Mouse (Mus musculus) ovary, postnatal 14 days (tissue): ENCODE results near the gene Krt13.

Experiments
- DNase-seq: peaks from one replicate; pipeline ENCODE4 v3.0.0; 2022; ENCODE audit warnings: low spot score

Krt13 gene

DNA sequence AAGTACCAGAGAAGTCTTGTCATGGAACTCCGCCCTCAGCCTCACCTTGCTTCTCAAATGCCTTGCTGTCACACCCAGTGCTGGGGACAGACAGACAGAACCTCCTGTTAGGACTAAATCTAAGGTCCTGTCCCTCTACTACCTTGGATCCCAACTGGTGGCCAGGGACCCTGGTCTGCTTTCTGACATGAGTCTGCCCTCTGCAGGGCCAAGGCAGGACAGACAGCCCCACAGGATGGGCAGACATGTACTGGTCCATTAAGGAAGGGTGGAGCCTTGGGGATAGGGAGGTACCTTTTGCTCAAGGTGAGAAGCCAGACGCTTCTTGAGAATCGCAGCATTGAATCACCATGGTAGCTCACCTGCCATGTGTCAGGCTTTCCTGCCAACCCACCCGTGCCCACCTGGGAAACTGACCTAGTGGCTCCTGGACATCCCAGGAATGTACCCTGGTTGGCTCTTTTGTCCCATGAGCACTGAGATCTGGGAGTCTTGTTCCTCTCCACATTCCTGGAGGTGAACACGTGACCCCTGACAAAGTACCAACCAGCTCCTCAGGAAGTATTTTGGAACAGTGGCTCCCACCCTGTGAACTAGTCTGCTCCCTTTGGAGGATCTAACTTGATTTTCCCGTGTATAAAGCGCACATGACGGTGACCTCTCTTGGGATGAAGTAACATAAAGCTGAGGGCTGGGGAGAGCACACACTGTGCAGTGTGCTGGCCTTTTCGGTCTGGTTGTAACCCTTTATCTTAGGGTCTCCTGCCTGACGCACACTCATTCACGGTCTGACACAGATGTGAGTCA, 8.2 kb downstream of the Krt13 start:
- no peak for DNase-seq

DNA sequence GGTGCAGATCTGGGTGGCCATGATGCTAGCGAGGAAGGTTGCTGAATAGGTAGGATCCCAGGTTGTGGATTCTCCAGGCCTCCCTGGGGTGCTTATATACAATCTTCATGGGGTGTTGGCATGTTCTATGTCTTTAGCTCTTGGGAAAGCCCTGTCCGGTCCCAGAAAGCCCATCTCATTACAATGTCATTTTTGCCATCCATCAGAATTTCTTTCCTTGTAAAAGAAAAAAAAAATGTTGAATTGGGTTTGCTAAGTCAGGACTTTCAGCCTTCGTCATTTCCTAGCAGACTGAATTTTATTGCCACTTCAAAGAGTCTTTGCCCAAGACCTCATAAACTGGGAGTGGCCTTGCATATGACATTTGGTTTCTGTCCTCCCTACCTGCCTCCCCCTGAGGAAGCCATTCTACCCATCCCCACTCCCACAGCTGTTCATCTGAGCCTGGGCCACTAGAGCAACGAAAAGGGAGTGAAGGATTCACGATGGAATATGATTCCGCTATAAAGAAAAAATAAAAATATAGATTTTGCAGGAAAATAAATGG, 15.7 kb downstream of the Krt13 start, which contains the start of gene Krt36:
TSS of gene Krt36 (minus strand) at position 51 of the 547 bp plus-strand sequence.
- DNase-seq = no peak

DNA sequence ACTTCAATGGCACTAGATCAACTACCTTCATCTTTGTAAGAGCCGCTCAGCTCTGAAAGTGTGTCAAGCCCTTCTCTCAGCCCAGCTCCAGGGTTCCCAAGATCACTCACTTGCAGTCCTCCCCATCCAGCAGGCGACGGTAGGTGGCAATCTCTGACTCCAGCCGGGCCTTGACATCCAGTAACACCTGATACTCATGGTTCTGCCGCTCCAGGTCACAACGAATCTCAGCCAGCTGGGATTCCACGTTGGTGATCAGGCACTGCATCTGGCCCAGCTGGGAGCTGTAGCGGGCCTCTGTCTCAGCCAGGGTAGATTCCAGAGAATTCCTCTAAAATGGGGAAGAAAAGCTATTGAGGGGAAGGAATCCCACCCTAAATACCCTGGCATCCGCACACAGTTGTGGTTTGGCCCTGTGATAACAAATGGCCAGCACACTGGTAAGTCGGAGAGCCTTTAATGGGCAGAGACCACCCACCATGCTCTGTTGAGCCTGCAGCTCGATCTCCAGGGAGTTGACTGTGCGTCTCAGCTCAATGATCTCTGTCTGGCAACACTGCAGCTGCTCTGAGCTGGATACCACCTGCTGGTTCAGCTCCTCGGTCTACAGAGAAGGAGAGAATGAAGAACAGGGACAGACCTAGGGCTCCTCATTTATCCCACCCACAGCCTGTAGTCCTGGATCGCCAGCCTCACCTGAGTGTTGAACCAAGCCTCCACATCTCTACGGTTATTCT, 18.5 kb downstream of the Krt13 start:
- DNase-seq = no peak

DNA sequence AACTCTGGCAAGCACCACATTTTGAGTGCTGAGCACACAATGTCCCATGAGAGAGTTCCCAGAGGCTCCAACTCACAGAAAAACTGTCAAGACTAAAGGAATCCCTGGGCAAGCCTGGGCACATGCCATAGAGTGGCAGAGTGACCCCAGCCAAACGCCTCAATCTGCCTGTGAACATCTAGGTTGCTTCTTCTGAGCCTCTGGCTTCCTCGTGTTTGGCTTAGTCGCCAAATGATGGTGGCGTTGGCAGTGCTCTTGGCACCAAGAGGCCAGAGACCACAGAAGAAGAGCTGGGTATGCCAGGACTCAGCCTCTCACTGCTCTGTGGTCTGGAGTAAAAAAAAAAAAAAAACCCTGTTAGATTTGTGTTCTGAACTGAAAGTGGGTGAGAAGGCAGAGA, 21.0 kb downstream of the Krt13 start:
- DNase-seq = no peak

DNA sequence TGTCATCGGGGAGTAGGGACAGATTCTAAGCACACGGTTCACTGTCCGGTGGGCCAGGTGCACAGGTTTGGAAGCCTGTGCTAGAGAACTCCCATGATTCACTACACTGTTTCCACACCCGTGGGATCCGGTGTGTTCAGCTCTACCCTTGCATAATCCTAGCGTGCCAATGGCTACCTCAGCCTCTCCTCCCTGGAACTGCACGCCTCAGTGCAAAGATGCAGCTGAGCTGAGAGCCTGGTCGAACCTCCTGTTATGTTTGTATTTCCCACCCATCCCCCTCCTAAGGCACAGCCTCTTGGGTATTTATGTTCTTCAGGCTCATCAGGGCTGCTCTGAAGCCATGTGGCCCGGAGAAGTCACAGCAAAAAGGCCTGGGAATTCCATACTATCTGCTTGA, 23.5 kb downstream of the Krt13 start:
- DNase-seq = no peak

DNA sequence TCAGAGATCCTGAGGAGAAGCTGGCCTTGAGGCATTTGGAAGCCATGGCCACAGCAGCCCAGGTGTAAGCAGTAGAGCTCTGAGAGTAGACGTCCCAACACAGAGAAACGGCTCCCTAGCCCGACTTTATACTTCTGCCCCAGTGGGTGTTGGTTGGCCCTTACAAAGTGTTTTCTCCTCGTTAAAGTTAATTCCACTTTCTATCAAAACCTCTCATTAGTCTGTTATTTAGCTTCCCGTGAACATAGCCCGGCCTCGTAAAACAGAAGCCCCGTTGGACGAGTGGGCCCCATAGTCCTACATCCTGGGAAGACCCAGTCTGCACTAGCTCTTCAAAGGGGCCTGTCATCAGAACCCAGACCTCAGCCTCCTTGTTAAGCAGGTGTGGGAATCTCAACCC, 25.2 kb downstream of the Krt13 start, which contains the start of gene Krt35:
TSS of gene Krt35 (minus strand) at position 101 of the 400 bp plus-strand sequence.
- DNase-seq = no peak

DNA sequence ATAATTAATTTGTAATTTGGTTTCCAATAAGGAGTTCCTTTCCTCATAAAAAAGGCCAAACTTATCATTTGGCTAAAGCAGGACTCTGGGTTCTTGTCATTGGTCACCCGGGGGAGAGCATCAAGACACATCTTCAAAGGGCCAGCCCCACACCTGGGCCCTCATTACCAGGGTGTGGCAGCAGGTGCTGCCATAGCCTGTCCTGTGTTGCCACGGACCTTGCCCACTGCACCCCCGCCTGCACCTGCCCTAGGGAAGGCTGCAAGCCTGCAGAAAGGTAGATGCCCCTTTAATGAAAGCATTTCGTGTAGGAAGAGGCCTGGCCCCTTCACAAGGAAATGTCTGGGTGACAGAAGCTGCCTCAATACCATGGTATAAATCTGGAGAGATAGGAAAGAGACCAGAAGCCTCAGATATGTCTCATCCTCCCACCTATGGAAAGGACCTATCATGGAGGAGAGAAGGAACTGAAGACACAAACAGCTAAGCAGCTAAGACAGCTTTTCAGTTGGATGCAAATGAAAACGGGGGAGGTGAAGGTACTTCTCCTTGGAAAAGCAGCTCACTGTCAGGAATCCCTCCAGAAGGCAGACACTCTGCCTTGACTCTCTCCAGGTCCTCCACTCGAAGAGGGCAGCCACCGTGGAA, 32.9 kb downstream of the Krt13 start:
- no peak for DNase-seq

DNA sequence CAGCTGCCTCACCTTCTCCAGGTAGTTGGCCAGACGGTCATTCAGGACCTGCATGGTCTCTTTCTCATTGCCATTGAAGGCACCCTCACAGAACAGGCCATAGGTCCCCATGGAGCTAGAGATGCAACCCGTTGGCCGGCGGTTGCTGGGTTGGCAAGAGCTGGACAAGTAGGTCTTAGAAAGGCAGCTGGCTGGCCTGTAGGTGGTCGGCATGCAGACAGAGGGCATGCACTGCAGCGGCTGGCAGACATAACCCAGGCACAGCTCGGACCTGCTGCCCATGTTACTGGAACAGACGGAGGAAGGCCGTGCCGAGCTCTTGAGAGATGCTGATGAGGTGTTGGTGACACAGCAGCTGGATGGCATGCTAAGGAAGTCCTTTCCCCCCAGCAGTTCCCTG, 33.5 kb downstream of the Krt13 start, which contains the start of gene Krt32:
TSS of gene Krt32 (minus strand) at position 366 of the 400 bp plus-strand sequence.
- no peak for DNase-seq

DNA sequence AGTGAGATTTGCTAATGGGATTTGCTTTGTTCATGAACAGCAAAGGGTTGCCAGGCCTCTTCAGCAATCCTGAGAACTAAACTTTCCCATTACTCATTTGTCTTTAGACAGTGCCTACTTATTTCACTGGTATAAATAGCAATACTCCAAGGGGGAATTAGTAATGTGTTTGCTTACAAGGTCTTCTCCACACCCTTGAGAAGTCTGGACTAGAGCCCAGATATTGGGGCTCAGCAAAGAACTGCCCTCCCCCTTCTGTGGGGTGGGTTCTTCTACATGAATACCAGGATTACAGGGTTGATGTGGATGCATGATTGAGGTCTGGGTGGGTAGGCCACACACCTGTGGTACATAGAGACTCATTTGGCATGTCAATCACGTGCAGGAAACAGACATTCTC, 47.5 kb downstream of the Krt13 start:
- DNase-seq = no peak
